Mouse (Mus musculus) forebrain, embryonic 16.5 days (tissue): ENCODE data around the gene Vmn1r200. TPM values are rescaled to one million over a fixed set of nuclear protein-coding genes. Genes with fewer than 3 reads are reported as not detected.
"Not testable (repeated sequence)": the region's sequence is repeated elsewhere in the genome, so short reads cannot be mapped to it uniquely, and the experiment has no call there.

Source experiments
- ATAC-seq: fragments of 200-750 bp; cut with Nextera tagmentation; 2 replicates; pipeline ENCODE4 v1.8.0; 2017; ENCODE audit warnings: mild to moderate bottlenecking, moderate library complexity
- H3K27ac ChIP-seq: fragments of 300-500 bp; sonication (generic); 2 replicates; pipeline ENCODE4 v1.5.1; 2014; ENCODE audit warnings: low read length, control low read depth
- H3K27me3 ChIP-seq: fragments of 300-500 bp; sonication (generic); replicated peaks from 2 replicates; pipeline ENCODE4 v1.6.1; 2014; ENCODE audit warnings: low read length; ENCODE audit not compliant: control insufficient read depth, insufficient read depth
- H3K36me3 ChIP-seq: fragments of 300-500 bp; sonication (generic); 2 replicates; pipeline ENCODE4 v1.6.1; 2014; ENCODE audit not compliant: control insufficient read depth, insufficient read depth
- H3K4me1 ChIP-seq: fragments of 300-500 bp; sonication (generic); replicated peaks from 2 replicates; pipeline ENCODE4 v1.6.1; 2014; ENCODE audit warnings: low read length; ENCODE audit not compliant: control insufficient read depth, insufficient read depth
- H3K4me2 ChIP-seq: fragments of 300-500 bp; sonication (generic); 2 replicates; pipeline ENCODE4 v1.6.1; 2014; ENCODE audit warnings: mild to moderate bottlenecking, low read length, control low read depth
- H3K4me3 ChIP-seq: fragments of 300-500 bp; sonication (generic); replicated peaks from 2 replicates; pipeline ENCODE4 v1.5.1; 2014; ENCODE audit warnings: mild to moderate bottlenecking, low read length, control low read depth
- H3K9ac ChIP-seq: fragments of 300-500 bp; sonication (generic); replicated peaks from 2 replicates; pipeline ENCODE4 v1.6.1; 2014; ENCODE audit warnings: low read depth, low read length, control low read depth
- H3K9me3 ChIP-seq: fragments of 300-500 bp; sonication (generic); 2 replicates; pipeline ENCODE4 v1.6.1; 2016; ENCODE audit warnings: low read length; ENCODE audit not compliant: control insufficient read depth
- WGBS: fragments of 180-500 bp; shearing (Covaris S2); extraction: QIAGEN DNeasy Blood & Tissue Kit; methylation state at CpG from one replicate; pipeline ENCODE4 v1.1.7; 2014; 5-methylcytosine and 5-hydroxymethylcytosine counted together
- polyA plus RNA-seq: library from polyadenylated mRNA; unstranded; fragments of >200 nt; fragmentation: Nextera tagmentation; extraction: Ambion mirVana; gene quantifications from 2 replicates; pipeline ENCODE4 v1.2.1, GENCODE M21; 2015

Vmn1r200 gene
- polyA plus RNA-seq: not detected in 2 replicates

GRCm38 (mm10) chr13:22390073-22390472, at the start of gene Vmn1r200:
Gene Vmn1r200 (plus strand): TSS chr13:22390373.
- Histone ChIP-seq H3K27me3 (no peaks in the 10 kb centered on the region), H3K4me3 (no peak within 1 kb of the TSS), H3K27ac (no peak within 1 kb of the TSS), H3K9me3 (no peaks in the 10 kb centered on the region), H3K36me3 (no peaks in the 10 kb centered on the region), H3K9ac (no peak within 1 kb of the TSS), H3K4me1 (no peaks in the 10 kb centered on the region), H3K4me2 (no peak within 1 kb of the TSS)
- 20% methylated on average over 3 of the region's 3 CpGs for WGBS
- ATAC-seq: no peak

GRCm38 (mm10) chr13:22350064-22350463, 40.1 kb upstream of the Vmn1r200 start, which contains the start of gene Vmn1r198:
Gene Vmn1r198 (plus strand): TSS chr13:22350364.
- no peaks in the 10 kb centered on the region for H3K27me3 ChIP-seq
- no peak for ATAC-seq
- H3K36me3 ChIP-seq: no peaks in the 10 kb centered on the region
- H3K4me3 ChIP-seq: no peak within 1 kb of the TSS
- no peak within 1 kb of the TSS for H3K4me2 ChIP-seq
- no peak within 1 kb of the TSS for H3K9ac ChIP-seq
- no peak within 1 kb of the TSS for H3K27ac ChIP-seq
- no peaks in the 10 kb centered on the region for H3K4me1 ChIP-seq
- 55% methylated on average over 1 of the region's 1 CpGs for WGBS
- no peaks in the 10 kb centered on the region for H3K9me3 ChIP-seq

GRCm38 (mm10) chr13:22350813-22351212, 39.4 kb upstream of the Vmn1r200 start:
- no peak overlapping the region for H3K4me2 ChIP-seq
- H3K36me3 ChIP-seq: no peaks in the 10 kb centered on the region
- ATAC-seq: no peak
- H3K9ac ChIP-seq: no peak overlapping the region
- no peak overlapping the region for H3K27ac ChIP-seq
- H3K9me3 ChIP-seq: no peaks in the 10 kb centered on the region
- H3K4me3 ChIP-seq: no peak overlapping the region
- no peaks in the 10 kb centered on the region for H3K27me3 ChIP-seq
- no peaks in the 10 kb centered on the region for H3K4me1 ChIP-seq
- WGBS: 87% methylated on average over 1 of the region's 1 CpGs

GRCm38 (mm10) chr13:22379518-22379917, 10.7 kb upstream of the Vmn1r200 start, which contains the start of gene Vmn1r199:
Gene Vmn1r199 (plus strand): TSS chr13:22379818.
- no peaks in the 10 kb centered on the region for H3K36me3 ChIP-seq
- H3K9me3 ChIP-seq: no peaks in the 10 kb centered on the region
- no peaks in the 10 kb centered on the region for H3K4me1 ChIP-seq
- no peak for ATAC-seq
- no peak within 1 kb of the TSS for H3K27ac ChIP-seq
- no peak within 1 kb of the TSS for H3K4me3 ChIP-seq
- no peaks in the 10 kb centered on the region for H3K27me3 ChIP-seq
- H3K4me2 ChIP-seq: no peak within 1 kb of the TSS
- WGBS: 82% methylated on average over 2 of the region's 2 CpGs
- no peak within 1 kb of the TSS for H3K9ac ChIP-seq

GRCm38 (mm10) chr13:22381128-22381527, 9.0 kb upstream of the Vmn1r200 start:
- not testable (repeated sequence) for H3K27me3 ChIP-seq, H3K4me2 ChIP-seq, H3K27ac ChIP-seq, H3K4me3 ChIP-seq, H3K9me3 ChIP-seq, H3K36me3 ChIP-seq, H3K9ac ChIP-seq, H3K4me1 ChIP-seq
- WGBS: 76% methylated on average over 3 of the region's 3 CpGs
- ATAC-seq: 0 out of 2 replicates have a peak, but pooled peaks have one; percentile 15

GRCm38 (mm10) chr13:22383401-22383800, 6.8 kb upstream of the Vmn1r200 start:
- Histone ChIP-seq H3K4me2 (no peak overlapping the region), H3K36me3 (no peaks in the 10 kb centered on the region), H3K9me3 (no peaks in the 10 kb centered on the region), H3K4me3 (no peak overlapping the region), H3K27ac (no peak overlapping the region), H3K4me1 (no peaks in the 10 kb centered on the region), H3K9ac (no peak overlapping the region), H3K27me3 (no peaks in the 10 kb centered on the region)
- 89% methylated on average over 3 of the region's 3 CpGs for WGBS
- ATAC-seq: no peak

- Histone ChIP-seq H3K9ac (no peak overlapping the region), H3K27me3 (no peaks in the 10 kb centered on the region), H3K27ac (no peak overlapping the region), H3K4me2 (no peak overlapping the region), H3K36me3 (no peaks in the 10 kb centered on the region), H3K4me1 (no peaks in the 10 kb centered on the region), H3K4me3 (no peak overlapping the region), H3K9me3 (no peaks in the 10 kb centered on the region)
- WGBS: 97% methylated on average over 1 of the region's 1 CpGs
- ATAC-seq: no peak
Measured at GRCm38 (mm10) chr13:22387050-22387449, 3.1 kb upstream of the Vmn1r200 start.

- Histone ChIP-seq H3K9me3 (no peaks in the 10 kb centered on the region), H3K4me2 (no peak overlapping the region), H3K9ac (no peak overlapping the region), H3K4me3 (no peak overlapping the region), H3K4me1 (no peaks in the 10 kb centered on the region), H3K36me3 (no peaks in the 10 kb centered on the region), H3K27me3 (no peaks in the 10 kb centered on the region), H3K27ac (no peak overlapping the region)
- 72% methylated on average over 1 of the region's 1 CpGs for WGBS
- no peak for ATAC-seq
Measured at GRCm38 (mm10) chr13:22402978-22403377, 12.8 kb downstream of the Vmn1r200 start.
